Mouse (Mus musculus) brain, adult 2 months (tissue): ENCODE results near the gene Otulinl.
A peak's percentile ranks its signal among the peaks of the same experiment; 100 is the strongest.

Experiments used
- DNase-seq: peaks from one replicate; pipeline ENCODE4 v3.0.0; 2011; ENCODE audit warnings: low read depth, low spot score

Gene Otulinl

DNA sequence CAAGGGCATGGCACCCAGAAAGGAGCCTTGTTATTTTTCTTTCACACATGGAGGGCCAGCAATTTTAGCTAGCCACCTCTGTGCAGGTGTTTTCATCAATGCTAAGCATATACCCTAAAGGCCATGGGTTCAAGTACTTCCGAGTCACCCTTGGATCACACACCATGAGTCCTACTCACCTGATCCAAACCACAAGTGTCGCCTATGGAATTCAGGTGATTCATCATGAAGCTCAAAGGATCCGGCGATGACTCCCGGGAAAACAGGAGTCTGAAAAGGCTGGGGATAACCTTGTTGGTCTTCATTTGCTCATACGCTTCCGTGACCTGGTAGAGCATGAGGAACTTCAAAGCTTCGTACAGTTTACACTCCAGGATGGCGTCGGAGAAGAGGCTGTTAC is 23.5 kb downstream of the Otulinl start:
- DNase-seq: no peak

DNA sequence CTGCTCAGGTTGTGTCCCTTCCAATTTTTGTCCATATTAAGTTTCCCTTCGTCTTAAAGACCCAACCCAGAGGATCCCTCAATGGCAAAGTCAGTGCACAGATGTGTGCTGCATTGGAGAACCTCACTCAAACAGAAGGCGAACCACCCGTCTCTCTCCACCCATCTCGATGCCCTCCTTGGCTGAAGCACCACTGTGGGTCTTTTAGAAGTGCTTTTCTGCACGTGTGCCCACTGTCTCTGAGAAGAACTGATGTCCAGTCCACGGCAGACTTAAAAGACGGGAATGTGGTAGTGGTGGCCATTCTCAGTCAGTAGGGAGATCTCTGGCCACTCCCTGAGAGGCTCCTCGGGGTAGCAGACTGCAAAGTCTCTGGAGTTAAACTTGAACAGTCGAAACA is 24.8 kb downstream of the Otulinl start:
- DNase-seq: no peak

DNA sequence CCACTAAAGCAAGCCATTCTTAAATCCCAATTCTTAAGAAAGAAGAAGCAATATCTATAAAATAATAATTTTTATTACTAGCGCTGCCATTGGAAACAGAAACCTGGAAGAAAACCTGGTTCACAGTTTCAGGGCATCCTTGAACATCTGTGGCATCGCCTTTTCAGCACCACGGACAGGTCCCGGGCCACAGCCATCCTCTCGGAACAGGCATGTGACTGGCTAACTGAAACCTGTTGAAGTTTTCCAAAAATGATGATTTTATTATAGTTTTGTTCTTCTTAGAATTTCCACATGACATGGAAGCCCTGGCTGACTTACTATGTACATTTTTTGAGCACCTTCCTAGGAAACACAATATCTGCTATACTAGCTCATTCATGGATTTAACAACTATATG is 26.4 kb downstream of the Otulinl start:
- no peak for DNase-seq

DNA sequence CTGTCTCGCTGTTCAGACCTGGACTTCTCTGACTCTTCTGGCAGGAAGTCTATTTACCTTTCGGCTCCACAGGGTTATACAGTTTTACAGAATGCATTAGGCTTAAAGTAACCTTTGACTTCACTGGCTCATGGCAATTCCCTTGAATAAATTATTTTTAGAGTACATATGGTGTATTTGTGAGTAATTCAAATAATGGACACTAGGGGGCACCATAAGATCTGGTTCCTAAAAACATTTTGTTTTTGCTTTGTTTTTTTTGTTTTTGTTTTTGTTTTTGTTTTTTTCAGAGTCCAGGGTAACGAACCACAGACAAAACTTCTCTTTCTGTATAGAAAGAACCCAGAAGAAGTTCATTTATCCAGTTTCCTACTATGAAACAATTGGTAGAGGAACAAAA is 33.7 kb downstream of the Otulinl start:
- DNase-seq: no peak

DNA sequence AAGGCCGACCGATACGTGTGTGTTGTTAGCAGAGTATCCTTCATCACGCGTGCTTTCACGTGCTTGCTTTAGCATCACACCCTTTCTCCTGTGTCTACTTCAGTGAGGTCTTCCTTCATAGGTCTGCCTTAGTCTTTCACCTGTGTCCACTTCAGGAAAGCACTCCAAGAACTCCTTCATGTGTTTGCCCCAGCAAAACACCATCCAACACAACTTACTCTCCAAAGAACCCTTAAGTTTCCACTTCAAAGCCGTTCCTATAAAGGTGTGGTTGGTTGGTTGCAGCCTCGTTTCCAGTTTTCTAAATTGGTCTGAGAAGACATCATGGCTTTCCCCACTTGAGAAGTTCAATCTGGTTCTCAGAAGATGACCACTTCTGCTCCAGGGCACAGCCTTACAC is 34.7 kb downstream of the Otulinl start:
- DNase-seq: no peak

DNA sequence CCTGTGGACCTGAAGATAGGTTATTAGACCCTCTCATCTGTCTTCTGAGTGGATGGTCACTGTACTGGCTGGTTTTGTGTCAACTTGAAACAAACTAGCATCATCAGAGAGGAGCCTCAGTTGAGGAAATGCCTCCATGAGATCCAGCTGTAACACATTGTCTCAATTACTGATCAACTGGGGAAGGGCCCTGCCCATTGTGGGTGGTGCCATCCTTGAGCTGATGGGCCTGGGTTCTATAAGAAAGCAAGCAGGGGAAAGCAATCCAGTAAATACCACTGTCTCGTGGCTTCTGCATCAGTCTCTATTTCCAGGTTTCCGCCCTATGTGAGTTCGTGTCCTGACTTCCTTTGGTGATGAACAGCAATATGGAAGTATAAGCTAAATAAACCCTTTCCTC is 36.1 kb downstream of the Otulinl start:
- no peak for DNase-seq

DNA sequence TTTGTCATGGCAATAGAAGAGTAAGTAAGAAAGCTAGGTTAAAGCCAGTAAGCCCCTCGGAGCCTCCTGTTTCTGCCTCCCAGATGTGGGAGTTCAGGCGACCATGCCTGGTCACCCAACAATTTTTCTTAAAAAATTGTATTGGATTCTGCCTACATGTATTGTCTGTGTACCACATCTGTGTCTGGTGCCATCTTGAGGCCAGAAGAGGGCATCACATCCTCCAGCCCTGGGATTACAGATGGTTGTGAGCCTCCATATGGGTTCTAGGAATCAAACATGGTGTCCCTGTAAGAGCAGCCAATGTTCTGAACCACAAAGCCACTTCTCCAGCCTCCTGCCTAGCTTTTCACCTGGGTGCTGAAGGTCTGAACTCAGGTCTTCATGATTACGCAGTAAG is 38.5 kb downstream of the Otulinl start:
- peak; percentile 77 for DNase-seq

DNA sequence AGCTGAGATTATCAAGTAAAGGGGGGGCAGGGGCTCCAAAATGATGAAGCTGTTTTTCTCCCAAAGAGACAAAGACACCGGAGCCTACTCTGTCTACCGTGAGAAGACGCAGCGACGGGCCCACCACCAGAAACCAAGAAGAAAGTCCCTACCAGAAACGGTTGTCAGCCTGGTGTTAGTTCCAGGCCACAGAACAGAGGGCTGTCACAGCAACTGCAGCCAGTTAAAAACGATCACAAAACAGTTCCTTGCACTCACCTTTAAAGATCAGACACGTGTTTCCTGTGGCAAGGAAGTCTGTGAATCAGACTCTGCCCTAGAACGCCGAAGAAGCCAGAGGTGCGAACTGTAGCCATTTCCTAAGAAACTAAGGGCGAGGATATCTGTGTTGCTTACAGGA is 40.2 kb downstream of the Otulinl start:
- no peak for DNase-seq

DNA sequence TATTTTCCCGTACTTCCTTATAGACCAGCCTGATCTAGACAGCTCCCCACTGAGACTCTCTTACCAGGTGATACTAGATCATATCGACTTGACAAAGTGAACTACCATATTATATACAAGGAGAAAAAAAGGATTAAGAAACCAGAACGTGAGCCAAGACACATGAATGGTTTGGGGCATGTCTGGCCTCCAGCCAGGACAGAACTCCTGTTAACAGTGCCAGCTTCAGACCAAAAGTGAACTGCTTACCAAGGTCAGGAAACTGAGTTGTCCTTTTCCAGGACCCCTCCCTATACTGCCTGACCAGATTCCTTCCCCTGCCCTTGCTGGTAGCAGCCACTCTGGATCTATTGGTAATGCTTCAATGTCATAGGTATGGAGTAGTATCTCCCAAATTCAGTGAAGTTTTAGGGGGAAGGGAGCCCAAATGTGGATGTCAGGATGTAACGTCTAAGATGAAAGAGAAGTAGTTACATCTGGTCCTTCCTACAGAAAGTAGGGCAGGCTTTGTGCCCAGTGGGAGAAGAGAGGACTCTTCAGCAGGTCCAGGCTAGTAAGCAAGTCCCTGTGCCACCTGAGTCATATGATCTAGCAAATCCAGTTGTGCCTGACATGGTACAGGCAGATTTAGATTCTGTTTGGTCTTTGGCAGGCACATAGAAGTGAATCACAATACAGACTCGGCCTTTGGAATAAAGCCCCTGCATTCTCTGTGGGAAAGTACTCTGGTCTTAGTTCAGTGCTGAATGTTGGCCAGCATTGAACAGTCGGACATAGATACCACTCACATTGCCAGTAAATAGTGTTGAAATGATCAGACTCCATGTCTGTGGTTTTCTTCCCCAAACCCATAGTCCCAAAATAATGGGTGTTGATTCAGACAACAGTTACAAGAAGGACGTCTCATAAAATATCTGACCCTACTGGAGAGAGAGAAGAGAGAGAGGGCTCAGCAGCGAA is 47.2 kb downstream of the Otulinl start:
- DNase-seq: no peak

DNA sequence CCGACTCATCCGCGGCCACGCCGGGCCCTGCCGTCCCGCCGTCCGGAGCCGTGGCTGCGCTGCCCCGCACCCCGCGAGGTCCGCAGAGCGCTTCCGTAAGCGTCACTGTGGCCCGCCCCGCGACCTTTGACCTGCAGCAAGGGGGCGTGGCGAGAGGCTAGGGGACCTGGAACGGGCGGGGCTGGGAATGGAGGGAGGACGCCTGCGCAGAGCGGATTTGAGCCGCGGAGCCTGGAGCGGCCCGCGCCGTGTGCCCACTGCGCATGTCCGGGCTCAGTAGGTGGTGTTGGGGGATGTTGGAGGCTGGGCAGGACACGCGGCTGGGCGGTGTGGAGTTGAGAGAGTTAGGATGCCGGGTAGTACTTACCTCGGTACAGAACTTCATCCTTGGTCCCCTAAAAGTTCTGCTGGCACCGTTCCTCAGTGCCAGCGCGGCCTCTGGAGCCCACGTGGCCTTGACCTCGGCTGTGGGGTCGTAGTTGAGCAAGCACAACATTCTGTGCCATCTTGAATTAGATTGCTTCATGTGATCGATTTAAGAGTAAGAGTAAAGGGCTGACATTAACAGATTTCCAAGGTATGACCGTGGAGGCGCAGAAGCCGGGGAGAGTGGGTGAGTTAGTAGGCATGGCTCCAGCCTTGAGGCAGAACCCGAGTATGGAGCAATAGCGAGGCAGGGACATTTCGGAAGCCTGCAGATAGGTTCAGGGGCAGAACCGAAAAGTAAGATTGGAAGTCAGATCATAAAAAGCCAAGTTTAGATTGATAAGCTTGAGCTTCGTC is 50.6 kb downstream of the Otulinl start, which contains the start of gene Otulin:
Gene Otulin (minus strand): TSS at position 93 of the 783 bp plus-strand sequence.
- DNase-seq: peak; percentile 98

DNA sequence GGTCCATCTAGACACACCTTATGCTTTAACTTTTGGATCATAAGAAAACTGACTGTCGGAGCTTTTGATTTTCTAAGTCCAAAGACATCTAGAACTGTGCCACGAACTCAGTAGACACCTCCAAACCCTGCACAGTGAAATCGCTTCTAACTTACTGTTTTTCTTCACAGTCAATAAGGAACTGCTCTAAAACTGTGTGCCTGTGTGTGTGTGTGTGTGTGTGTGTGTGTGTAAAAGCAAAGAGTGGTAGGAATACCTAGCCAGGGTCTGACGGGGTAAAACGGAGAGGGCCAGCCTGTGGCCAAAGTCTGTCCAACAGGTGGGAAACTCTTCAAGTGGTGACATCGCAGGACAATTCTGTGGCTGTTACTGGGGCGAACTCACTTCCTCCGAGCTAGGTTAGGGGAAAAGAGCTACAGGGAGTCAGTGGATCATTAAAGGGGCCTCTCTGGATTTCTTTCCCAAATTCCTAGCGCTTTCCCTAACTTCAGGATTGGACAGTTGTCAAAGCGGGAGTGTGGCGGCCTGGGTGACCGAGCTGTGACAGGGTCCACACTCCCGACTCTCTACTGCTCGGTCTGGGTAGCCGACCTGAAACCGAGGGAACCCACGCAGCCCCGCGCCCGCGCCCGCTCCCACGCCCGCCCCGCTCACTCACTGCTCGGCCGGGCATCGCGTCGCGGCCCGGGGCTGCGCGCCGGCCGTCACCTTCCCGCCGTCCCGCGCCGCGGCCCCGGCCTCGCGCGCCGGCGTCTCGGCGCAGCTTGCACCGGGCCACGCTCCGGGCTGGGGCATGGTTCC is 51.4 kb downstream of the Otulinl start:
- no peak for DNase-seq

DNA sequence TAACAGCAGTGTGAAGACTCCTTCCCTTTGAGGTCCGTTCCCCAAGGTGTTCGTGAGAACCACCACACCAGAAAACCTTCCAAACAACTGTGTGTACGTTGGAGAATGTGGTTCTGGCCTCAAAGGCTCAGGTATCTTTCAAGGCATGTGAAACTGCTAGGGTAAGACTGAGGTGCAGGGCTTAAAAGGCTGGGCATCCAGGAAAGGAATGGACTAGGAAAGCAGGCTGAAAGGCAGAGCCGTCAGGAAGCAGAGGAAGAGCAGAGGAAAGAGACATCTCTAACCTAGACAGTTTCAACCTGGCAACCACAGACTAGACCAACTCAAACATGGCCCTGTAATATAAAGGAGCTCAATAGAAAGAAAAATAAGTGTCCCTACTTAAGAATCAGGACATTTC is 52.3 kb downstream of the Otulinl start:
- DNase-seq: no peak

DNA sequence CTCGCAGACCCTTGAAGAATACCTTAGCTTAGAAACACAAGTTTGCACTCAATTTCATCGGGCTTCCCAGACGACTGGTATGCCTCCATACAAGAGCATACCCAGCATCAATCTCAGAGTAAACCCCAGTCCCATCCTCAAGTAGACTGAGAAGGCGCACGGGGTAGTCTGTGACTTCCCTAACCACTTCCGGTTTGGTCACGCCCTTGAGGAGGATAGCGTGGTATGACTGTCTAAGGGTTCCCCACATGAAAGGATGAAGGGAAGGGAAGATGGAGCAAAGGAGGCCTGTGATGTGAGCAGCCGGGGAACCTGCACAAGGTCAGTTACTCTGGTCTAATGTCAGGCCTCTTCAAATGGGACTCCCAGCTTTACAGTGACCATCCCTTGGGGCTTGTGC is 53.6 kb downstream of the Otulinl start:
- no peak for DNase-seq

DNA sequence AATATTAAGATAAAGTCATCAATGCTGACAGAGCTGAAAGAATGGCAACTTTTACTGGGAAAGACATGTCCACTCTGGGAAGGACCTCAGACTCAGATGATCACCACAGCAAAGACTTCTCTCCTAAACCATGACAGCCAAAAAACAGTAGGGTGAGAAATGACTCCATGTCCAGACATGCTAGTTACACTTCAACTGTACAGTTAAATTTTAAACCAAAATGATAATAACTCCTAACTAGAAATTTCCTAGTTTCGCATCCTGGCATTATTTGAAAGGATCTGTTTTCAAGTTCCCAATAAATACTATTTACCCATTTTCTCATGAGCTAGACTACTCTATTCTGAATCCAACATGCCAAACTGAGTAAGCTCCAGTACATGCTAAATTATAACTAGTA is 55.1 kb downstream of the Otulinl start:
- DNase-seq: no peak

DNA sequence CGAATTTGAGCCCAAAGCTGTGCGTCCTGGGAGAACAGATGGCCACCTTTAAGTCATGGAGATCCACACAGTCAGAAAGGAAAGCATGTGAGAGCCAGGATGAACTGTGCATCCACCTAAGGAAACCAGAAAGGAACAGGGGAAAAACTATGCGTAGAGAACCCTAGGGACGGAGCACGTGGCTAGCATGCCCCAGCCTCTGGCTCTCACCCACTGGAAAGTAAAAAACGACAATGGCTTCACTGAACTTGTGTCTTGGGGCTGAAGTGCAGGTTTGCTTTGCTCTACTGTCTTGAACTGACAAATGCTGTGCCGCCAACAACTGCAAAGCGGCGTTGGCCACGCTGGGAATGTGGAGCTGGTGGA is 55.5 kb downstream of the Otulinl start:
- DNase-seq: no peak

DNA sequence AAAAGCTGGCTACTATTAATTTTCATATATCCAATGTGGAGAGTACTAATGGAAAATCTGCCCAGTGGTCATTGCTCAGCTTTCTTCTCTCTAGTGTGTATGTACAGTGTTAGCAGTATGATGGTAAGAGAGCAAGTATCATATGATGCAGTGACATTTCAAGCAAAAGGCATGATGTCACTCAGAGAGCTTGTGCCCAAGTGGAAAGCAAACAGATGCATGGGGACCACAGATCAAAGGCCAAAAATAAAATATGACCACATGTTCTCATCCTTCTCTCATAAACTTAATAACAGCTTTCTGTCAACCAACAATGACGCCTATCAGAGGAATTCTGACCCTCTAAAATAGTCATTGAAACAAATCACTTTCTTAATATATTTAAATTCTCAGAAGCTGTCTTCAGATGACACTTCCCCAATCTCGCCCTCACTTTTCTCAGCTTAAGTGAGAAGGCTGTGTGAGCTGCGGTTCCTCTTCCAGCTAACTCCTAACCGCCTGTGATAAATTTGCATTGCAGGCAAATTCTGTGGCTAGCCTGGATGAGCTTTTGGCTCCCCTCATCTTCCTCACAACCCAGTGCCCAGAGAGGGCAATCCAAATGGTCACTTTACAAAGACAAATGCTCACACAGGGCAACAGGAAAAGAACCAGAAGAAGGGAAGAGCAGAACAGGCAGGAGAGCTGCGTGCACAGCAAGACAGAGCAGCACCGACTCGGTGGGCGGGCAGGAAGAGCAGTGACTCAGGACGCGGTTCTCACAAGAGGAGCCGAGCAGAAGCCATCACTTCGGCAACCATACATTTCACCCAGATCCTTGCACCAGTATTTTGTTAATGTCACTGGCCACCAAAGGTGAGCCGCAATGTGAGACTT is 56.1 kb downstream of the Otulinl start:
- DNase-seq: peak; percentile 75

DNA sequence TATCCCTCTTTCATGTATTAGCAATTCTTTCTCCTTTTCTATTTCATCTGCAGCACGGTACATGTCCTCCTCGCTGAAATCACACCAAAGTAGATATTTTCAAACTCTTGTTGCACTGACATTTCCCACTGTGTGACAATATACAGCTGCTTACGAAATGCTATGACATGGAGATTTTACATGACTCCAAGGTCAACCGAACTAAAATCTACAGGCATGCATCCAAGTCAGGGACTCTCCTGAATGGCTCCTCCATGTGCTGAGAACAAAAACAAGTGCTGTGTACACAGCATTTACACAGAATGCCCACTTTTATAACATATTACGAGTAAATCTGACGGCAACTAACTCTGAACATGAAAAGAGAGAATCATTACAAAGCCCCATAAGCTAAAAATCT is 58.1 kb downstream of the Otulinl start:
- no peak for DNase-seq

DNA sequence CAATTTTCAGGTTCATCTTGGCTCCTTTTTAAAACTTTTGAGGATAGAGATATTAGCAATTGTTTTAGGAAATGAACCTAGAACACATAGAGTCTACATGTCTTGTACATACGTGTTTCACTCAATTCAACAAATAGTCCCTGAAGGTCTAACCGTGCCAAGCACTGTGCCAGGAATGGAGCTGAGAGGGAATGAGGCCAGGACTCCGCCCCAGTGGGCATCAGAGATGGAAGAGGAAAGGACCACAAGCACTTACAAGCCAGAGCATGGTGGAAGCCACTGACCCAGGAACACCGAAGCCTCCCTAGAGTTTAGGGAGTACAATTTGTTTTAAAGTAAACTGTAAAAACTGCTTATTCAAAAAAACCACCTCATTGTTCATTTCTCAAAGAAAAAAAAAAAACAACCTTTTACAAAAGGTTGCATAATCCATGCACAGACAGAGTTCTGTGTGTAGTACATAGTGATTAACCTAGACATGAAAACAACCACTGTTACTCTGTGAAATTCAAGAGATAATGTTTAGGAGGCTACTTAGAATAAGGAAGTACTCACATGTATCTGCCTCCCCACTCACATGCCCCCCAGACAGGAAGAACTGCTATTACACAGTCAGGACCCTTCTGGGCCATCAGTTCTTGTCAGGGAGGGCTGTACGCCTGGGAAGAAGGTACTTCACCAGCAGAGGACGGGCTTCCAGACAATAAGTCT is 60.7 kb downstream of the Otulinl start:
- DNase-seq: no peak

DNA sequence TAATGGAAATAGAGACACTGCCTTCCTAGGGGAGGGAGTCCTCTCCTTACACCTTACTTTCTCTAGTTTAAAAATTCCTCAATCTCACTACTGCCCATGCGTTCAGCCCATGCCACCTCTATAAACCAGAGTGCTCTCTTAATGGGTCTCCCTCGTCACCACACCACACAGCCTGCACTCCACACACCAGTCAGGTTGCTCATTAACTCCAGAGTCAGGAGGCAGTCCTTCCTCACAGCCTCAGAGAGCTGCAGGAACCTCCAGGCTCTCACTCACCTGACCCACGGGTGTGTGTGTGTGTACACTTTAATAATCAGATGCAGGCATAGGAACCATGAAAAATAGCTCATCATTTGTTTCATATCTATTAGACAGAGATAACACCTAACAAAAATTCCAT is 61.7 kb downstream of the Otulinl start:
- no peak for DNase-seq

DNA sequence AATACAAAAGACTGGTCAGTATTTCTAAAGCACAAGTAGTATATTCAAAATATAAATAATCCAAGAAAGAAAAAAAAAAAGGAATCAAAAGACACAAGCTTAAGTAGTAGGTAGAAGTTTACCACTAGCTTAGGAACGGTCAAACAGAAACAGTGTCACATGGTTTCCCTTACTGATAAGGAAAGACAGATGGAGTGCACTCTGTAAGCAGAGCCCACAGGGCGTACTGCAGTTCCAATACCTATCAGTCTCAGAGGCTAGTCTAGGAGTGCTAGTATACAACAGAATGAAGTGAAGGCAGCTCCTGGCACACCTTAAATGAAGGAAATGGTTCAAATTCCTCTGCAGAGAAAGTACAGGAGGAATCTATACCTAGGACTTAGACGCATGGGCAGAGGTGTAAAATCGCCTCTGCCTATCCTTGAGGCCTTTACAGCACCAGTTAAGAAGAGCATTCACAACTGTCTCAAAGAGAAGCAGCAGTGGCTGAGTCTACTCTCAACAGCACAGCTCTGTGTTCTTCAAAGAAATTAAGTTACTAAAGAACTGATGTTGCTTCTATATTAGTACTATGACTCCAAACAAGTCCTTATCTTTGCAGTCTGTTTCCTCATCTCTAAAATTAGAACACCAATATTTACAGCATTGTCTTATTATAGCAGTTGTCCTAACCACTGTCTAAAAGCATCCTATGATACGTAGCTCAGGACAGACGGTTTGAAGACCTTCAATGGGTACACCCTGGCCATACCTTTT is 62.4 kb downstream of the Otulinl start:
- DNase-seq: no peak
